Mouse (Mus musculus) spleen, postnatal 4 days (tissue): ENCODE data around the gene Tfcp2l1.

Source experiments
- DNase-seq, 2 experiments: peaks; one replicate each; pipeline ENCODE4 v3.0.0; 2022; ENCODE audit warnings: low spot score in 2 of 2

The Tfcp2l1 gene

GRCm38 (mm10) chr1:118650771-118651080, 23.0 kb downstream of the Tfcp2l1 start:
- no peak for DNase-seq

GRCm38 (mm10) chr1:118658716-118659115, 31.0 kb downstream of the Tfcp2l1 start:
- no peak for DNase-seq

- DNase-seq, result no peak
Measured at GRCm38 (mm10) chr1:118660880-118661465, 33.2 kb downstream of the Tfcp2l1 start.

GRCm38 (mm10) chr1:118663062-118663461, 35.3 kb downstream of the Tfcp2l1 start:
- DNase-seq, result no peak

GRCm38 (mm10) chr1:118667536-118667935, 39.8 kb downstream of the Tfcp2l1 start:
- no peak for DNase-seq

DNA sequence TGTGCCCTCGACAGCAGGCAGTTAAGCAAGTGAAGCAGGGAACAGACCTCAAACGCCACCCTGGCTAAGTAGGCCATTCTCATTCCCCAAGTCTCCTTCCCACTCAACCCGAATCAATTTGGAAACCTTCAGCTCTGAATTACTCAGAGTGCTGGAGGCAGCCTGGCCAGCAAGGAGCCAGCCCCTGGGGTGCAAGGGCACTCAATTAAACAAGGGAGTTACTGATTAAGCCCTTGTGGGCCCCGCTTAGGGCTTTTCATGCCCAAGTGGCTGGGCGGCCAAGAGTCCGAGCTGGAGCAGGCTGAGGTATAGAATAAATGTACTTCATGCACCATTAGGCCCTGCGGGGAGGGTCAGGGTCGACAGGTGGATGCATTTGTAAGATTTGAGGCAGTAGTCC, 44.5 kb downstream of the Tfcp2l1 start:
- no peak for DNase-seq

DNA sequence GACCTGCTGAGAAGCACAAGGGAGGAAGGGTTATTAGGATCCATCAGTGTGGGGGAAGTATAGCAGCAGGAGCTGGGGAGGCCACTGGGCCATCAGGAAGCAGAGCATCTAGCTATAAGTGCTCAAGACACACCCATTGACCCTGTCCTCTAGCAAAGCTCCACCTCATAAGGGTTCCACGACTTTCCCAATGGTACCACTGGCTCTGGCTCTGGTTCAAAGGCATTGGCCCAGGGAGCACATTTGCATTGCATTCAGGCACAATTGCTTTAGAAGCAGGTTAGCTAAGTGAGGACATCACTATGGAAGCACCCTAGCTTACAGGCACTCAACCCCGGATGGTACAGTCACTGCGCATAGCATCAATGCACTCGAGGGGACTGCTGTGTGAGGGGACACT, 46.4 kb downstream of the Tfcp2l1 start:
- DNase-seq, result no peak

- no peak for DNase-seq
Measured at GRCm38 (mm10) chr1:118681980-118682379, 54.2 kb downstream of the Tfcp2l1 start.

DNA sequence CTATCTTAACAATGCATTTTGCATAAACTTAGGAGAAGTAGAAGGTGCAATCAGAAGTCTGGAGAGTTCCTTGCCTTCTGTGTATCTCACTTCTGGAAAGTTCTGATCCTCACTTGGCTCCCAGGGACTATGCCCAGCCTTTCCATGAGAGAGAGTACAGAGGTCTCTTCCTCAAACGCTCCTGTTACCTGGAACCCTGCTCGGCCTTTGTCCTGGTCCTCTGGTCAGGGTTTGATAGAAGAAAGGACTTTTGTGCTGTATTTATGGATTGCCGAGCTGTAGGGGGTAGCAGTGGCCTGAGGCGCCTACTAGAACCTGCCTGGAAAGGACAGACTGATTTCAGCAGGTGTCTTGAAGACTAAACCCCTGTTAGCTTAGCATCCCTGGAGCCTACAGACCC, 55.9 kb downstream of the Tfcp2l1 start:
- DNase-seq, result no peak

DNA sequence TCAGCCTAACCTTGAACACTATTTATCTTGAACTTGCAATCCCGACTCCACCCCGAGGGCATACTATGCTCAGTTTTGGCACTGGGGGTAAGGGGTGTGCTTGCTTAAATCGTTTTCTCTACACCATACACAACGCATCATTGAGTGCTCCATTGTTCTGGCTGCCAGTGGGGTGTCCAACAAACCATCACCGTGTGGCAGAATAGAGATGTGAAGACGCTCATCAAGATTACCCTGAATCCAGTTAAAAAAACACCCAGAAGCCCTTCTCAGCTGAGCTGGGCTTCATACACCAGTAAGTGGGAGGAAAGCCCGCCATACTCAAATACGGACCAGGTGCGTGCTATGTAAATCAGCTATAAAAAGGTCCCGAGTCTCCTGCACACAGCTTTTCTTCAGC, 60.0 kb downstream of the Tfcp2l1 start:
- DNase-seq, result no peak

DNA sequence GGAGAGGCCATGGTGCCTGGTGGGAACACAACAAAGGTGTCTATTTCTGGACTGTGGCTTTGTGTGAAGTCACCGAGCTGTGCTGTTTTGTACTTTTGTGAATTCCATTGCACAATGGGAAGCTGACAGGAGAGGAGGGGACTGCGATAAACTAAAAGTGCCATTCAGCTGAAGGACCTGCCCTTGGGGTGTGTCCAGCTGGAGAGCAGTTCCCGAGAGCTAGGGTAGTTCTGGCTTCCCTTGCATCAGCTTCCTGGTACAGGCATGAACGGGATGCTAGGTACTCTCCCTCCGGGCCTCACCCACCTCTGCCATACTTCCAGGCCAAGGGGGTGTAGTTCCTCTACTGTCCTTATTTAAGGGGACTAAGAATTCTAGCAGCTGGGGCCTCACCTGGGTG, 62.1 kb downstream of the Tfcp2l1 start:
- no peak for DNase-seq

DNA sequence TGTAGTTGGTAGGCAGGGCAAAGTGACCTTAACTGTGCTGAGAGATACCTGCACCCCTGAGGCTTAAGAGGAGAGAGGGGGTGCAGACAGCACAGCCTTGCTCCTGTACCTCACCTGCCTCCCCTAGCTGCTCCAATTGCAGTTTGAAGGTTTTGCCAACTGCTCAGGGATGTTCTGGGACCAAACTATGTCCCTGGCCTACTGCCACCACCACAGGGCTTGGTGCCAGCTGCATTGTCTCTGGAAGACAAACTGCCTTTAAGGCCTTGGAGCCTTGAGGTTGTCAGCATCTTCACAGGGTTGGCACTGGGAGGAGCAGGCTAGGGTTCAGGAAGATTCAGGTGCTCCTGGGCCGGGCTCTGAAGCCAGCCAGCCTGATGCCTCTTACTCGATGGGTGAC, 66.7 kb downstream of the Tfcp2l1 start:
- DNase-seq, result no peak

DNA sequence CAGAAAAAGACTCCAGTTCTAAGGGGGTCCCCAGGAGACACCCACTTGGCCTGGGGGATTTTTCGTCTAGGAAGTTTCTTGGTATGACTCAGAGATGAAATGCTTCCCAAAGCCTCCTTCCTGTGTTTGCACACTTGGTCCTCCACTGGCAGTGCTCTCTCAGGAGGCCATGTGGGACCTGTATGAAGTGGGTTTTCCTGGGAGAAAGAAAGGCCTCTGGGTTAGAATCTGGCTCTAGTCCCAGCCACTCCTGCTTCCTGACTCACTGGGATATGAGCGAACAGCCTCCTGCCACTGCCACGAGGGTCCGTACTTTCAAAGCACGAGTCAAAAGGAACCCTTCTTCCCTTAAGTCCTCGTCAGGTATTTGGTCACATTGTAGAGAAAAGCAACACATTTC, 70.2 kb downstream of the Tfcp2l1 start:
- DNase-seq, result no peak

DNA sequence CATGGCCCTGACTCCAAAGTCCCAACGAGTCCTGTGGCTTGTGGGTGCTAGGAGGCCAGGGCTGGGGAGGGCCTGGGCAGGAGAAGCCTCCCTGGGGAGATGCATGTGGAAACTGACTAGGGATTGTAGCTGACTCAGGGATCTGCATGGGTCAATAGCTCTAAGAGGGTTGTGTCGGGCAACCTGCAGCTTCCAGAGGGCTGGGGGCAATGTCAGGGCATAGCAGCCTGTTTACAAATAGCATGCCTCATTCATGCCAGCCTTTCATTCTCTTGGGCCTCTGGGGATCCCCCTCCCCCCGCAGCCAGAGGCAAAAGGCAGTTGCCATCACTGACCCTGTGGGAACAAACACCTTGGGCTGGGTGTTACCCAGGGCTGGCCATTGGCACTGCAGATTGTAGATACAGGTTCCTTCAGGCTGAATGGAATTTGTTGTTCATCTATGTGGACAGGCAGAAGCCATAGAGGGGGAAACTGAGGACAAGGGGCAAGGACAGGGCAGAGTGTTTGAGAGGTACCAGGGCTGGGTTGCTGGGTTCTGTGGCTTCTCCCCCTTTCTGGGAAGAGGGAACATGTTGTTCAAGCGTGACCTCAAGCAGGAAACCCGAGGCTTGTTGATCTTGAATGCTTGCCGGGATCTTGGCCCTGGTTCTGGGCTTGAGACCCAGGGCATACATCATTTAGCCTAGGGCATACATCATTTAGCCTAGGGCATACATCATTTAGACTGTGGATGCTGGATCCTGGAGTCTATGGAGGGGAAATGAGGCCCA, 71.6 kb downstream of the Tfcp2l1 start:
- no peak for DNase-seq

DNA sequence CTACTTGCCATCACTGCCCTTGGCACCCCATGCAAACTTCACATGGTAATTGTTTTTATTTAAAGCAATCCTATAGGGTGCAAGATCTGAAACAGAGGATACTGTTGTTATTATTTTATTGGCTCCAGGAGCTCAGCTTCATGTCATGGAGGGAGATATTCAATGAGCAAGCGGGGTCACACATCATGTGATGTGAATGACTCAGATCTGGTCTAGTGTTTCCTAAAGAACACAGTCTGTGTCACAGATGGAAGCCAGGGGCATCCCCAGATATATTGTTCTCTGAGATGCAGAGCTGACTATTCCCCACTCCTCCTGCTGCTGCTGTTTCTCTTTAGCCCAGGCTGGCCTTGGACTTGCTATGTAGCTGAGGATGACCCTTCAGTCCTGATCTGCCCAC, 72.2 kb downstream of the Tfcp2l1 start:
- DNase-seq, result no peak

DNA sequence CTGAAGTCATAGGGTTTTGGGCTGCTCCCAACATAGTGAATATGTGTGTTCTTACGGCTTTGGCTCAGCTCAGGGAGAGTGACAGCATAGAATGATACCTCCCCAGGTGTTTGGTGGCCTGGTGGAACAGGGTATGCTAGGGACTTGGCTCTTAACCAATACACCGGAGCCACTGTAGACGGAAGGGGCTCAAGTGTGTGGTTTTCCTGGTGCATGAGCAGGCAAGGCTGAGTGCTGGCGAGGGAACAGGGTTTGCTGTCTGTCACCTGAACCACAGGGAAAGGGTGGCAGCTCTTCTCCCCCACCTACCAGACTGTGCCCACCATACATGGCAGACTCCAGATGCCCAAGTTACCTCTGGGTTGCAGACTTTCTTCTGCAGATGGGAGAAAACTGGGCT, 83.9 kb downstream of the Tfcp2l1 start:
- DNase-seq, result no peak

DNA sequence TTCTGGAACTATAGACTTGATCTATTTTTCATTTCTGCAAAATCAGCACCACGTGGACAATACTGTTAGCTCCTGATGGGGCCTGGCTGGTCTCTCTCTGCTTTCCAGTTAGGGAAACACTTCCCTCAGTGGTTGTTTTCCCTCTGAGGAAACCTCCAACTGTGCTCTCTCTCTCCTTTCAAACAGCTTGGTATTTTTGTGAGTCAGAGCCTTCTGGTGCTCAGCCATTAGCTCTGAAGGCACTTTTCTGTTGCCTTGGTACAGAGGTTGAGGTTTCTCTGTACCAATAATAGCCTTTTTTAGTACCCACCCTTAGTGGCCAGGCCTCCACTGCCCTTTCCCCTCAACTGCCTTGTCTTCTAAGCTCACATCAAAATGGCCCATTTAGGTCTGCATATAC, 88.5 kb downstream of the Tfcp2l1 start:
- DNase-seq, result no peak

- DNase-seq, result no peak
Measured at GRCm38 (mm10) chr1:118718055-118718454, 90.3 kb downstream of the Tfcp2l1 start.

- DNase-seq, result no peak
Measured at GRCm38 (mm10) chr1:118719699-118720098, 92.0 kb downstream of the Tfcp2l1 start.

- DNase-seq, result no peak
Measured at GRCm38 (mm10) chr1:118720474-118721095, 92.8 kb downstream of the Tfcp2l1 start.

DNA sequence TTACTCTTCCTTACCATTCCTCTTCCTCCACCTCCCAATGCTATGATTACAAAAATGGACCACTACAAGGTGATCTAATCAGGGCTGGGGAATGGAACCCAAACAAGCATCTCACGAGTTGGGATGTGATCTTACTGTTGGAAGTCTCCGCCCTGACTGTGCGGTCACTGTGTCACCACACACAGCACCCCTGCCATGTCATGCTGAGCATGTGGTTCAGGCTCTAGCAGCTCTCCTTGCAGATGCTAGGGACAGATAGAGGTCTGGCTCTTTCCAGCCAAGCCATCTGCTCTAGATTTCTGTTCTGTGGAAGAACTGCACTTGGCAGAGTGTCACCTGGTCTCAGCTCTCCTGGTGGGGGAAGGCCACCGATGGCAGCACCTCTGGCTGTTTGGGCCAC, 99.3 kb downstream of the Tfcp2l1 start:
- DNase-seq, result no peak

GRCm38 (mm10) chr1:118728796-118729195, 101.1 kb downstream of the Tfcp2l1 start:
- DNase-seq, result no peak
